In genomic region chr2:35428615-35429300, GRCm38 (mm10) we compare ENCODE assay signal across 38 mouse cellular contexts. TPM values are rescaled to one million over a fixed set of nuclear protein-coding genes. Genes with fewer than 3 reads are reported as not detected.
DNase-seq lines count a peak whose midpoint lies in the region; ATAC-seq lines count a peak whose summit lies in the region.
"Had no signal": no experiment of that assay in that cellular context is flagged by ENCODE, and none has a peak within 500 bp of the region (broad histone marks: within the 10 kb centered on the region; RNA-seq: fewer than 3 reads in every experiment).

No protein-coding gene starts in this region.

- H3K9ac ChIP-seq in heart, embryonic 11.5 days (ENCODE audit: low read depth, low read length) = no peak overlapping the region
- no peak overlapping the region for H3K9ac ChIP-seq in kidney, embryonic 14.5 days (ENCODE audit: low read depth, low read length)
- H3K9ac ChIP-seq in neural tube, embryonic 15.5 days (replicated peaks) = no peak overlapping the region
- H3K9ac ChIP-seq: heart, embryonic 13.5 days; limb, embryonic 15.5 days; liver, embryonic 13.5 days; midbrain, embryonic 13.5 days had no signal

- WGBS in heart, embryonic 10.5 days = 75% methylated on average over 4 of the region's 4 CpGs
- 78% methylated on average over 4 of the region's 4 CpGs for WGBS in heart, embryonic 11.5 days (ENCODE audit: insufficient replicate concordance)
- WGBS in kidney, embryonic 14.5 days = 41% methylated on average over 4 of the region's 4 CpGs
- 80% methylated on average over 4 of the region's 4 CpGs for WGBS in neural tube, embryonic 15.5 days

- H3K27me3 ChIP-seq in heart, embryonic 10.5 days (ENCODE audit: insufficient read depth, poor library complexity, severe bottlenecking) = no peaks in the 10 kb centered on the region
- no peaks in the 10 kb centered on the region for H3K27me3 ChIP-seq in heart, embryonic 11.5 days (ENCODE audit: control insufficient read depth, insufficient read depth, low read length)
- no peaks in the 10 kb centered on the region for H3K27me3 ChIP-seq in kidney, embryonic 14.5 days (ENCODE audit: control insufficient read depth, insufficient read depth, low read length)
- H3K27me3 ChIP-seq in neural tube, embryonic 15.5 days (replicated peaks) = no peaks in the 10 kb centered on the region
- H3K27me3 ChIP-seq: heart, embryonic 13.5 days; limb, embryonic 15.5 days; liver, embryonic 13.5 days; megakaryocyte, embryonic 14.5 days; midbrain, embryonic 13.5 days had no signal

- ATAC-seq in heart, embryonic 11.5 days (replicated peaks; ENCODE audit: insufficient number of reproducible peaks, low FRiP score, low TSS enrichment) = no peak
- peak; percentile 38; the same call in 1 of the 2 replicates for ATAC-seq in kidney, embryonic 14.5 days (ENCODE audit: low FRiP score, low TSS enrichment)
- ATAC-seq in neural tube, embryonic 15.5 days (ENCODE audit: low FRiP score) = no peak
- ATAC-seq: activated CD4-positive, CD25-positive, alpha-beta regulatory T cell, adult 4 months; forebrain, embryonic 16.5 days; hindbrain, embryonic 16.5 days; lung, postnatal 0 days; midbrain, embryonic 13.5 days had no signal

- no peak overlapping the region for H3K4me2 ChIP-seq in heart, embryonic 11.5 days
- no peak overlapping the region for H3K4me2 ChIP-seq in kidney, embryonic 14.5 days (replicated peaks; ENCODE audit: low read depth, low read length)
- no peak overlapping the region for H3K4me2 ChIP-seq in neural tube, embryonic 15.5 days
- H3K4me2 ChIP-seq: heart, embryonic 13.5 days; limb, embryonic 15.5 days; liver, embryonic 13.5 days; midbrain, embryonic 13.5 days had no signal

- peaks cover 54% of the 10 kb centered on the region for H3K4me1 ChIP-seq in heart, embryonic 10.5 days
- H3K4me1 ChIP-seq in heart, embryonic 11.5 days (ENCODE audit: control insufficient read depth, insufficient read depth, low read length) = peaks cover 22% of the 10 kb centered on the region
- peaks cover 30% of the 10 kb centered on the region for H3K4me1 ChIP-seq in kidney, embryonic 14.5 days (ENCODE audit: control insufficient read depth, insufficient read depth, low read length)
- H3K4me1 ChIP-seq in neural tube, embryonic 15.5 days = peaks cover 16% of the 10 kb centered on the region
- H3K4me1 ChIP-seq: midbrain, embryonic 13.5 days had no signal

- peak overlapping the region; percentile 48 for H3K27ac ChIP-seq in heart, embryonic 10.5 days
- no peak overlapping the region for H3K27ac ChIP-seq in heart, embryonic 11.5 days (ENCODE audit: low read depth, low read length)
- peak overlapping the region; percentile 12; the same call in 1 of the 2 replicates for H3K27ac ChIP-seq in kidney, embryonic 14.5 days (ENCODE audit: low read depth, low read length)
- no peak overlapping the region for H3K27ac ChIP-seq in neural tube, embryonic 15.5 days (replicated peaks)
- H3K27ac ChIP-seq: heart, embryonic 13.5 days; limb, embryonic 15.5 days; liver, embryonic 13.5 days; midbrain, embryonic 13.5 days had no signal

- H3K4me3 ChIP-seq in heart, embryonic 10.5 days = no peak overlapping the region
- no peak overlapping the region for H3K4me3 ChIP-seq in heart, embryonic 11.5 days (ENCODE audit: low read depth, low read length)
- H3K4me3 ChIP-seq in kidney, embryonic 14.5 days (ENCODE audit: low read length) = no peak overlapping the region
- no peak overlapping the region for H3K4me3 ChIP-seq in neural tube, embryonic 15.5 days (replicated peaks)
- H3K4me3 ChIP-seq: erythroblast, embryonic 14.5 days; heart, embryonic 13.5 days; limb, embryonic 15.5 days; liver, embryonic 13.5 days; midbrain, embryonic 13.5 days had no signal

- H3K9me3 ChIP-seq in heart, embryonic 10.5 days = no peaks in the 10 kb centered on the region
- H3K9me3 ChIP-seq in heart, embryonic 11.5 days (replicated peaks; ENCODE audit: control insufficient read depth, low read length) = no peaks in the 10 kb centered on the region
- H3K9me3 ChIP-seq in kidney, embryonic 14.5 days (ENCODE audit: control insufficient read depth, low read length) = no peaks in the 10 kb centered on the region
- H3K9me3 ChIP-seq in neural tube, embryonic 15.5 days (replicated peaks) = no peaks in the 10 kb centered on the region
- H3K9me3 ChIP-seq: heart, embryonic 13.5 days; limb, embryonic 15.5 days; liver, embryonic 13.5 days; megakaryocyte, embryonic 14.5 days; midbrain, embryonic 13.5 days had no signal

- H3K36me3 ChIP-seq in heart, embryonic 10.5 days = peaks cover 24% of the 10 kb centered on the region; the same call in 1 of the 2 replicates
- H3K36me3 ChIP-seq in heart, embryonic 11.5 days (ENCODE audit: control insufficient read depth, insufficient read depth, low read length) = no peaks in the 10 kb centered on the region
- H3K36me3 ChIP-seq in kidney, embryonic 14.5 days (ENCODE audit: control insufficient read depth, insufficient read depth, low read length) = no peaks in the 10 kb centered on the region
- H3K36me3 ChIP-seq in neural tube, embryonic 15.5 days = no peaks in the 10 kb centered on the region
- H3K36me3 ChIP-seq: limb, embryonic 15.5 days; midbrain, embryonic 13.5 days had no signal

- no peak for DNase-seq in heart, embryonic 10.5 days (ENCODE audit: low spot score)
- DNase-seq in kidney, adult 8-10 months = no peak
- peak; percentile 28 for DNase-seq in neural tube, embryonic 10.5 days (ENCODE audit: extremely low spot score, low spot score)
- no peak for DNase-seq in ovary, postnatal 36 days (ENCODE audit: low spot score)
- DNase-seq: adrenal gland, adult 2 months; adrenal gland, postnatal 36 days; B cell, adult 2 months; cerebellum, adult 8-10 months; cerebellum, postnatal 25 days; kidney, adult 9 months; layer of hippocampus, postnatal 36 days; left cerebral cortex, postnatal 4 days; liver, embryonic 13.5 days; lung, adult 18-20 months; lung, postnatal 4 days; right cerebral cortex, adult 18-20 months; spleen, adult 18-20 months; thymus, adult 2 months; thymus, postnatal 4 days had no signal

RNA-seq across cellular contexts. Expression of gene 4930402F06Rik, which starts 31.8 kb away (rescaled TPM):
- not detected in 2 replicates for polyA plus RNA-seq in heart, embryonic 10.5 days (2016; fragmentation: Nextera tagmentation; extraction: Ambion mirVana)
- not detected in 2 replicates for polyA plus RNA-seq in heart, embryonic 11.5 days (2014; fragmentation: Nextera tagmentation; extraction: Ambion mirVana)
- not detected in 2 replicates for polyA plus RNA-seq in kidney, embryonic 14.5 days (2014; fragmentation: Nextera tagmentation; extraction: Ambion mirVana)
- not detected in 2 replicates for polyA plus RNA-seq in neural tube, embryonic 15.5 days (2015; fragmentation: Nextera tagmentation; extraction: Ambion mirVana)
- polyA plus RNA-seq: activated CD4-positive, CD25-positive, alpha-beta regulatory T cell, adult 4 months; adrenal gland, adult 2 months; brain, embryonic 14.5 days; embryonic facial prominence, embryonic 14.5 days; erythroblast, embryonic 14.5 days; forebrain, embryonic 11.5 days; forebrain, embryonic 16.5 days; gonadal fat pad, adult 2 months; heart, embryonic 13.5 days; hindbrain, embryonic 16.5 days; intestine, embryonic 14.5 days; large intestine, adult 2 months; limb, embryonic 15.5 days; liver, embryonic 13.5 days; lung, postnatal 0 days; midbrain, embryonic 13.5 days; stomach, embryonic 16.5 days; thymus, adult 2 months had no signal

RNA-seq across cellular contexts. Expression of gene Ggta1, which starts 34.3 kb away (rescaled TPM):
- polyA plus RNA-seq in heart, embryonic 10.5 days (2016; fragmentation: Nextera tagmentation; extraction: Ambion mirVana) = 30.4 and 51.3 TPM in 2 replicates
- 38.1 and 42.1 TPM in 2 replicates for polyA plus RNA-seq in heart, embryonic 11.5 days (2014; fragmentation: Nextera tagmentation; extraction: Ambion mirVana)
- 10.3 and 21.5 TPM in 2 replicates for polyA plus RNA-seq in kidney, embryonic 14.5 days (2014; fragmentation: Nextera tagmentation; extraction: Ambion mirVana)
- polyA plus RNA-seq in neural tube, embryonic 15.5 days (2015; fragmentation: Nextera tagmentation; extraction: Ambion mirVana) = 7.4 and 14.2 TPM in 2 replicates

Comparison
In these comparisons a context has a peak if more than half of its experiments do, and no peak if none do; other contexts are left out.
1. H3K27ac ChIP-seq: peak in heart, embryonic 10.5 days (single experiment) and kidney, embryonic 14.5 days (single experiment); none in heart, embryonic 11.5 days (single experiment) and neural tube, embryonic 15.5 days (single experiment).